Mouse (Mus musculus) layer of hippocampus, adult 9-10 months (tissue): ENCODE measurements at regions not wholly inside any gene's neighbourhood (a gene's known extent, or its start where the extent isn't known, plus 50 kb on each side); places are given as distances from the start of the nearest gene placed in this dataset.

ENCODE experiments used
- DNase-seq: peaks from one replicate; pipeline ENCODE4 v3.0.0; 2022; ENCODE audit warnings: low spot score

DNA sequence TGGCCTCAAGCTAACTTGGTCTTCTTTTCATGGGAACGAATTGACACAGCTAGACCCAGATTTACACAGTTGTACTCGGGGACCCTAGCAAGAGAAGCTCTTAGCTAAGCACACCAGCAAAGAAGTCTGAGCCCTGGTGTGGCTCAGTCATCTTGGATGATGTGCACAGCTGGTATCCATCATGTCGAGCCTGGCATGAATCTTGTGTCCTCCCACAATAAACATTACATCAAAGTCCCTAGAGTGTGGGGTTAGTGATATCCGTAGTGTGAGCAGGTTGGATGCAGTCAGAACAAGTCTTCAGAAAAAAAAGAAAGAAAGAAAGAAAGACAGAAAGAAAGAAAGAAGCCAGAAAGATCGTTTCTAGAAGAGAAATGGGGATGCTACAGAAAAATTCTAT, 52.1 kb upstream of the Hmcn1 start:
- DNase-seq, result no peak

DNA sequence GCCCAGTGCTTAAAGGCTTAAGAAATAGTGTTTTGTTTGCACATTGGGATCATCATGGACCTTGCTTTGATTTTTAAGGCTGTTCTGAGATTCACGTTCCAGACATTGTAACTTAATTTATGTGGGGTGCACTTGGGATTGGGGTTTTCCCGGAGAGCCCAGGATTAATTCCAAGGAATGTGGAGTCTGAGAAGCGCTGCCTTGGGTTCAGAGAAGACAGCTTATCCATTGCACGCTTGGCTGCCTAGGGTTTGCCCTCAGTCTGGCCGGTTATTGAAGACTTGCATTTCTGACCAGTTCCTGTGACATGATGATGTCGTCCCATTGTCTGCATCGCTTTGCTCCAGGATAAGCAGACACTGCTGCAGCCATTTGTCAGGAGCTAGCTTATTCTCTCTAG, 53.4 kb upstream of the Hmcn1 start:
- DNase-seq, result no peak

DNA sequence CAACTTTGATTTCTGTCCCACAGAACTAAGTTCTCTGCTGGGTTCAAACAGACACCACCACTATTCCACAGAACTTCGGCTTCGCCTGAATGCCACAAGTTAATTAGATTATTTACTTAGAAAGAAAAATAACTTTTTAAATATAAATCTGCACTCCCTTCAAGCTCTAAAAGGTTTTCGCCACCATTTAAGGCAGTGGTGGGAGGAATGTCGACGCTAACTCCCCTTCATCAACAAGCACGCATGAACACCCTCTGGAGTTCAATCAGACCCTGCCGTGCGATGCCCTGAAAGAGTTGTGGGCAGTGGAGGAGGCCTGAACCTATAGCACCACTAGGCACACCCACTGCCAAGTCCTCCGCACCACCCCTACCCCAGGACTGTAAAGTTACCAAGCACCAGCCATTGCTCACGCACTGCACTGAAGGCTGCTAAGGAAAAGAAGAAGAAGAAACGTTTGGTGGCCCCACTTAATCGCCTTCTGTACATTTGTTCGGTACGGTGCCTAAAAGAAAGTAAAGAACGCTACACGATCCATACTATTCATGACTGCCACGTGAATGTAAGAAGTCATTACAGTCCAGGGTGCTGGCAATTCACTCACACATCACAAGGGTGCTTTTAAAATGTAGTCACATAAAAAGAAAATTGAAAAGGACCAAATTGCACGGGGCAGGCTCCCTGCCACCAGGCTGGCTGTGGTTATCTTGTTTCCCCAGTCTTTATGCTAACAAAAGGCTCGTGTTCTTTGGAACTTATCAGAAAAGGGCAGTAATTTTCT, 56.7 kb upstream of the Hmcn1 start:
- no peak for DNase-seq

DNA sequence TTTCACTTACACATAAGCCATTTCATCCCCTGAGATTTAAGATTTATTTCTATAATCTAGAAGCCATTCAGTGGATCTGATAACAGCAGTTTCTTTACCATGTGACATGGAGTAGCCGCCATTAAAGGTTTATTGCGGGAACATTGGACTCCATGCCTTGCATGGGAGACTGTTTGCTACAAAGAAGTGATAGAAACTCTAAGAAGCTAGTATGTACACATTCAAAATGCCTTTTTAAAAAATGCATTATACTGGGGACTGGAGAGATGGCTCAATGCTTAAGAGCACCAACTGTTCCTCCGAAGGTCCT, 57.2 kb upstream of the Hmcn1 start:
- no peak for DNase-seq

DNA sequence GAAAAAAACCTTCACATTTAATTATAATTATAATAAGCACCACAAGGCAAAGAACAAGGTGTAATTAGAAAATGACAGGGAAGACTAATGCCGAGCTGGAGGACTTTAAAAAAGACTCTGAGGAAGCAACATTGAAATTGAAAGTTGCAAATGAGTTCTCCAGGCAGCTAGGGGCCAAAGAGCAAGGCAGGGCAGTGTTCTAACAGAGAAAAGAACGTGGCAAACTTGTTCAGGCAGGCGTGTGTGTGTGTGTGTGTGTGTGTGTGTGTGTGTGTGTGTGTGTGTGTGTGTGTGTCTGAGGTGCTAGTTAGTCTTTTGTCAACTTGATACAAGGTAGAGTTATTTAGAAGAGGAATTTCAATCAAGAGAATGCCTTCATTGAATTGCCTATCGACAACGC, 60.0 kb upstream of the Hmcn1 start:
- DNase-seq, result no peak

DNA sequence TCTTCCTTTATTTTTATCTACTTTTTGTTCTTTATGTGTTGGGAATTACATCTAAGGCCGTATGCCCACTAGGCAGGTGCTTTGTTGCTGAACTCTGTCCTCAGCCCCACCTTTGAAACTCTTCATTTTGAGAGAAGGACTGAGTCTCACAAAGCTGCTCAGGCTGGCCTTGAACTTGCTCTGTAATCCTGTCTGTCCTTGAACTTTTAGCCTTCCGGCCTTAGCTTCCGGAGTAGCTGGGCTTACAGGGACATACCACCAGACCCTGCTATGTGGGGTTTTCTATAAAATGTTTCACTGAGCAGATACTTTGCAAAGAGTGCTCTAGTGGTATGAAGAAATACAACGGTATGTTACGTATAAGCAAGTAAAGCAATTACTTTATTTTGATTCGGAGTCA, 62.2 kb upstream of the Hmcn1 start:
- DNase-seq, result no peak

DNA sequence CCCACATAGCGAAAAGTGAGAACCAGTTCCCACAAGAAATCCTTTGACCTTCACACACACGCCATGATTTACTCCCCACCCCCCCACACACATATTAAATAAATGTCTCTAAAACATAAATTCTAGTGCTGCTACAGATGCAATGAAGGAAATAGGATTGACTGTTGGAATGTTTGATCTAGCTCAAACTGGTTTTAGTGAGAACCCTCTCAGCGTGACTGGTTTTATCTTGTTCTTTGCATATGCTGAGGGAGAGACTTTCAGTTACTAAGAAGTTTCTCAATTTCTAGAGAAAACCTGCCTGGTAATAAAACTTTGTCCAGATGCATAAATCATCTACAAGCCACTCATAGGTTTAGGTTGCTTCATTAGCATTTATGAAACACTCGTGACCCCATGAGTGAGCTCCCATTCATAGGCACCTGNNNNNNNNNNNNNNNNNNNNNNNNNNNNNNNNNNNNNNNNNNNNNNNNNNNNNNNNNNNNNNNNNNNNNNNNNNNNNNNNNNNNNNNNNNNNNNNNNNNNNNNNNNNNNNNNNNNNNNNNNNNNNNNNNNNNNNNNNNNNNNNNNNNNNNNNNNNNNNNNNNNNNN, 66.4 kb upstream of the Hmcn1 start:
- no peak for DNase-seq

DNA sequence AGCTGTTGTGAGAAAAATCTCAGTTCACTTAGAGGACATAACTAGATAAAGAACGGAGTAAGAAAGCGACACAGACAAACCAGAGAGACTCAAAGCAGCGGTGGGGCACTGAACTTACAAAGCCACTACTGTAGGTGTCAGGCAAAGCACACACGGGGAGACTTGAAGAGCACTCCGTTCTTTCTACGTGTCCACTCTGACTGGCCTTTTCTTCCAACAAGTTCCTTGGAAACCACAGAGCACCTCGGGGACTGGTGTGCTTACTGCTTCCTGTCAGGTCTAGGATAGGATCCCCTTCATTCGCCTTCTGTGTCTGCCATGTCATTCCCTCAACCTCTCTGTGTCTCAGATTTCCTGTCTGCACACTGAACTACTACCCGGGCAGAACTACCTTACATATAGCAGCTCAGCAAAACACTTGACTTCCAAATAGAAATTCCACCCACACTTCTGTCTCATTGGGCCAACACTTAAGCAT, 71.9 kb upstream of the Hmcn1 start:
- DNase-seq, result no peak

DNA sequence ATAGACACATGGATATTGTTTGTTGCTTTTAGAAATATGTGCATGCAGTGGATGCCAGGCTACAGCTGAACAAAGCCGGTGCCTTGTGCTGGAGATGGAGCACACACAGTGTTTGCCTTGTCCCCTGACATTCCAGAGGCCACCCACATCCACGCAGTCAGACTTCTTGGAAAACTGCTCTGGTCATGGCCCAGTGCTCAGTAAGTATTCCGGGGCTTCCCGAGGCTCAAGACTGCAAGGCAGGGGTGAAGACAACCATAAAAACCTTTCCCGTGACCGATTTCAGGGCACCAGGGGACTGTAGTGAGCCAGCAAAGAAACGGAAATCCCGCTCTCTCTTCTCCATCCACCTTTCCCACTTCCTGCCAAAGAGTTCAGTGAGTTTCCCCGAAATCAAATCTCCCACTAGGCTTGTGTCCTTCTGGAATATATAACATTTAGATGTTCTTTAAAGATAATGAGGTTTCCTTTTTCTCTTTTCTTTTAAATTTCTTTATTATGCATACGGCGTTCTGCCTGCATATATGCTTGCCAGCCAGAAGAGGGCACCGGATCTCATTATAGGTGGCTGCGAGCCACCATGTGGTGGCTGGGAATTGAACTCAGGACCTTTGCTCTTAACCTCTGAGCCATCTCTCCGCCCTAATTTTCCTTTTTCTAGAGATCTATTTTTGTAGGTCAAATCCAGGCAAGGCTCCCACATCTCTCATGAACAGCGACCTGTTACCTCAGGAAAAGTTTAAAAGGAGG, 73.3 kb upstream of the Hmcn1 start:
- no peak for DNase-seq

DNA sequence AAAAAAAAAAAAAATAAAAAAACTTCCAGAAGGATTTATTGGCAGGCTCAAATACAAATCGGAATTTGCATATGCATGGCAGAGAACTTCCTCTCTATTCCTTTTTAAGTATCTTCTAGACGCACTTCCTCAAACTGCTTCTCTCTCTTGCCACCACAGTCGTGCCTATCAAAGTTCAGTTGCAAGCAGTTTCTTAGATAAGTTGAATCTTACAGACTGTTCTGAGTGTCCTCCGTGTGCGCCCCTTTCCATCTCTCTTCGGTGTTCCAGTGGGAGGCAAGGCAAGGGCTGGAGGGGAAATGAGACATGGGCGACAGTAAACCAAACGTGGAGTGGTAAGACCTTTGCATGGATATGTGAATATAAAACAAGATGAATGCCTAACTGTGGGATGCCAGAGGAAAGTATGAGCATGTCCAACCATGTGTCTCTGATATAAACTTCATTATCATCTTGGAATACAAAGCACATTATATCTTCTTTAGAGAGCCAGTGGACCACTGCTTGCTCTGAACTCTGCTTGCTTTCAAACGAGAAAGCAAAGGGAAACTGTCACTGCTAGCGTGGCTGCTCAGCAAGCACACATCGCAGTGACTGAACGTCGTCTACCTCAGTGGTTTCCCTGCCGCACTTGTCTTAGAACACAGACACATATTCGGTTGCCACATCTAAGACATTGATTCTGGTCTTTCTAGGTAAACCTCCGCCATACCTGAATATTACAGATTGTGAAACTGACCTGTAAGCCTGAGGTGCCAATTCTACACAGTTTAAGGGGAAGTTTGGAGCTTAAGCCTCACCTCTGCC, 81.5 kb upstream of the Hmcn1 start:
- no peak for DNase-seq

DNA sequence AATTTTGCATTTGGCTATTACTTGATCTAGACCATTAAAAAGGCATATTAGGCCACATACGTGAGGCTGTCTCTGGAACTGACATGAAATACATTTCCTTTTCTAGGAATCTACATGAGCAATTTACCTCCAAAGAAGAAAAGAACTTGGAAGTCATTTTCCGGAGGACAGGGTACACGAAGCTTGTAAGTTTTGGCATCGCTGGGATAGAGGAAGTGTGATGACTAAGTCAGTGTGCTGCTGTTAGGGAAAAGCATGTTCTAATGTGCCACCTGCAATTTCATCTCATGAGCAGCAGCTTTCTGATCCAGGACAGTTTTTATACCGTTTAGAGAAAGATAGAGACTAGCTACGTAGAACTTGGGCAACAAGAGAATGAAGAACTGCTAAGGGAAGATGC, 82.3 kb upstream of the Hmcn1 start:
- DNase-seq, result no peak

DNA sequence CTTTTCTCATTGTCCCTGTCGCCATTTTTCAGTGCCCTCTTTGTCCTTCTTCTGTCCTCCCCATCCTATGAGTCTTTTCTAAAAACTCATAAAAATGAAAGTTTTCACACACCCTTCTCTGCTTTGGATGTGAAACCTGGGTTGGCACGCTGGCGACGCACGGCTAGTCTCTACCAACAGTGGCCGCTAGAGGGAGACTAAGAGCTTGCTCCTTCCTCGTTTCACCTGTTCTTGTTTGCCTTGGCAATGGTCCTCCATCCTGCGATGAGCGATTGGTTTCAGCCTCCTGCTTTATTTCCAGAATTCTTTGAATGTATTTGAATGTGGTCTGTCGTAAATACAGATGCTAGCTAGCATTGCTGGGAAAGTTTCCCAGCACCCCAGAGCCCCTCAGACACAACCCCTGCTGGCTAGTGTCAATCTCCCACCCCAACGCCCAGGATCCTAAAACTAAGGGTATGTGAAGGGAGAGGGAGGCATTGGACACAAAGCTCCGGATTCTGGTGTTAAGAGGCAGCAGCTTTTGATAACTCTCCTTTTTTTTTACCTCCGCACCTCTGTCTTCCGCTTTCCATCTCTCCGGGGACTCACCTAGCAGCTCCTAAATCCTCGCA, 85.8 kb upstream of the Hmcn1 start:
- peak; percentile 72 for DNase-seq

DNA sequence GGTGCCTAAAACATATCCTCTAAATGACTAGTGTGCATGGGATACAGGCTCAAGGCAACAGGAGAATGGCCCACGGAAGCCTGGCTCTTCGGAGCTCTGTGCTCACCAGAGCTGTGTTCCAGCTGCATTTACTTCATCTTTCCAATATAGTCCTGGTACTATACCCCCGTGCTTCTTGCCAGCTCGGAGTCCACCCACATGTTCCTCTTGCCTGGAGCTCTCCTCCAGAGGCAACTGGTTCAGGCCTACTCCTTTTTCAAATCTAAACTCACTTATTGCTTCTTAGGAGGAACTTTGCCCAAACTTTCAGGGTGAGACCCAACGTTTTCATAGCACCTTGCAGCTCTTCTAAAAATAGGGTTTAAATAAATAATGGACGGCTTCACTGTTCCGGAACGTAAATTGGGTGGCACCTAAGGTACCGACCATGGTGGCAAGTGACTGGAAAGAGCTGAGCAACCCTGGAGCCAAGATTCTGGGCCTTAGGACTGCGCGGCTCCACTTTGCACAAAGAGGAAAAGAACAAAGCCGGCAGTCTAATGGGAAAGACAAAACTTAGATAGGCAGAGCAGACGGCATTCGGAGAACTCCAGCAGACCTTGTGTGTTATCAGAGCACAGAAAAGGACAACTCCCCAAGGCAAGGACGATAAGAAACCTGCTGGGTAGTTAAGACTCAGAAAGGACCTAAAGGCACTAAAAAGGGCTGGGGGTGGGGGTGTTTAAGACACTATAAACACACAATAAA, 86.6 kb upstream of the Hmcn1 start:
- no peak for DNase-seq

DNA sequence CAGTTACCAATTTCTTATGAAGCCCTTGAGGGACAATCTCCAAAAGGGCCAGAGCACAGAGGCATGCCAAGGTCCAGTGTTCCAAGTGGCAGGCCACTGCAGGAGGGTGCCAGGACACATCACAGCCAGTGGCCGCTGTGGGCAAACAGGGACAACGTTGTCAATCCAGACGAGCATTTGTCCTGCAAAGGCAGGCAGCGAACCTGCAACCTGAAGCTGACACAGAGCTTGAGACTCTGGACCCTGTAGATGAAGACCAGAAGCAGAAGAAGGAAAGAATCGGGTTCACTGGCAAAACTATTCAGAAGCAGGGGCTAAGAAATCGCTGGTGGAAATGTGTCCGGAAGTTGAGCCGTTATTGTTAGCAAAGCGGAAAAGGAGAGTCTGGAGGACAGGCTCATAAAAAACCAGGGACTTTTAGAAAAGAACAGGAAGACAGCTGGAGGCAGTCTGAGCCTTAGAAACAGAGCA, 87.3 kb upstream of the Hmcn1 start:
- DNase-seq, result no peak

DNA sequence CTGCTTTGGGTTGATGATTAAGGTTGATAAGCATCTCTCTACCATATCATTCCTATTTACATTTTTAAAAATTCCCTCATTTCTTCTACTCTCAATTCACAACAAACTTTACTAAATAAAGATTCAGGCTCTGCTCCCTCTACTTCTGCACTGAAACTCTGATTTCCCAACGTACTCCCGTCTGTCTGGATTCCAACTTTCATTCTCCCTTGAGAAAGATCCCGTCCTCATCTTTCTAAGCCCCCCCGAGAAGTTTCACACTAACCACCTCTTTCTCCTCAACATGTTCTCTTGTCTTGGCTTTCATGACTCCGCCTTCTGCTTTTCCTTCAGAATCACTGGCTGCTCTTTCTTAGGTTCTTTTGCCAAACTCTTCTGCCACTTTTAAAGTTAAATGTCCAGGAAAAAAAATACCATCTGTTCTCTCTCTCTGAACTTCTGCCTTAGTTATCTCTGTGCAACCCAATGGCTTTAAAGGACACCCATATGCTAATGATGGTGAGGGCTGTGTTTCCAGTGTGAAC, 89.3 kb upstream of the Hmcn1 start:
- no peak for DNase-seq

DNA sequence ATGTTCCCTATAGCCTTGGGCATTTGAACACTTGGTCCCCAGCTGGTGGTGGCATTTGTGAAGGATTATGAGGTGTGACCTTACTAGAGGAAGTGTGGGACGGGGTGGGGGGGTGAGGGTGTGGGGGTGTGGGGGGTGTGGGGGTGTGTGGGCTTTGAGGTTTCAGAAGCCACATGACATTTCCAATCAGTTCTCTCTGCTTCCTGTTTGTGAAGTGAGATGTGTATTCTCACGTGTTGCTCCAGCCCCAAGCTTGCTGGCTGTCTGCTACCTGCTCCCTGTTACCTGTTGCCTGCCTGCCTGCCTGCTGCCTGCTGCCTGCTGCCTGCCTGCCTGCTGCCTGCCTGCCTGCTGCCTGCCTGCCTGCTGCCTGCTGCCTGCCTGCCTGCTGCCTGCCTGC, 90.6 kb upstream of the Hmcn1 start:
- no peak for DNase-seq

DNA sequence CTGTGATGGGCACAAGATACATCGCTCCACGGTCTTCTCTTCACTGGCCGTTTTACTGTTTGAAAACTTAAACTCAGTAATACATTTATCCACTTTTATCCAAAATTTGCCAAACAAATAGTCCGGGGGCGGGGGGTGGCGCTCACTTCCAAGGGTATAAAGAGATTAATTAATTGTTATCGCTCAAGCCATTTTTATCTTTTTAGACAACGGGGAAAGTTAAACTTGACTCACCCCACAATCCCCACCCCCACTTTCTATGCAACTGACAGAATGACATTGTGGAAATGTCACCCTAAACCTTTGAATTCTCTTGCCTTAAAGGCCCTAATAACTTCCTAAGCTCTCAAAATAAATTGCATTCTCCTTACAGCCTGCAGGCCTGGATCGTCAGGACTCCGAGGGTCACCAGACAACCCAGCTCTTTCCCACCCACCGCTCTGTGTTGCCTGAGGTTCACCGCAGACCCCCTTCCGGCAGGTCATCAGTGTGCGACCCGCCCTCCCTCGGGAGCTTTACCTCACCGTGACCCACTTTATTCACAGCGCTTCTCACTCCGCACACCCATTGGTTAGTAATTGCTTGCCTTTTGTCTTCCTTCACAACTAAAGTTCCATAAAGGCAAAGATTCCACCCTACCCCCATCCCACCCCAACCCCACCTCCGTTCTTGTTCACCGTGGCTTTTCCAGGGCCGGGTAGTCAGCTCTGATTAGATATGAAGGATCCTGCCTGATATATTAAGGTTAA, 93.0 kb upstream of the Hmcn1 start:
- DNase-seq, result no peak

DNA sequence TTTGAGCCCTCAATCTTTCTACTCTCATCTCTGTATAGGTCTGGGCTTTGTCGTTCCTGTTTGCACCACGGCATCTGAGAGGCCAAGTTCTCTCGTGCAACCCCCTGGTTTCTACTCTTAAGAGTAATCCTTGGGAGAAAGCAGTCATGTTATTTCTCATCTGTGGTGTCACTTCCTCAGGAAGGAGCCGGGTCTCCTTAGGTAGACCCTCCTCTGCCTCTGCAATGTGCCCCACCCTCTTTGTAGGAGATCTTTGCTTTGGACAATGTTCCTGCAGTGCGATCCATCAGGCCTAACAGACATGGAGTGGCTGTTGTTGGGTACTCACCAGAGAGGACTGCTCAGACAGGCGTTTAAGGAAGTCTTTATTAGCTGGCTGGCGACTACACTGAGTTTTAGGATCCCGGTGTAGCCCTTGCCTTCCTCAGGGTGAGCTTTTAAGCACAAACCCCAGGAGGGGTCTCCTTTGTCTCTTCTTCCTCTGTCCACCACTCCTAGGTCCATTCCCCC, 94.0 kb upstream of the Hmcn1 start:
- DNase-seq, result no peak

DNA sequence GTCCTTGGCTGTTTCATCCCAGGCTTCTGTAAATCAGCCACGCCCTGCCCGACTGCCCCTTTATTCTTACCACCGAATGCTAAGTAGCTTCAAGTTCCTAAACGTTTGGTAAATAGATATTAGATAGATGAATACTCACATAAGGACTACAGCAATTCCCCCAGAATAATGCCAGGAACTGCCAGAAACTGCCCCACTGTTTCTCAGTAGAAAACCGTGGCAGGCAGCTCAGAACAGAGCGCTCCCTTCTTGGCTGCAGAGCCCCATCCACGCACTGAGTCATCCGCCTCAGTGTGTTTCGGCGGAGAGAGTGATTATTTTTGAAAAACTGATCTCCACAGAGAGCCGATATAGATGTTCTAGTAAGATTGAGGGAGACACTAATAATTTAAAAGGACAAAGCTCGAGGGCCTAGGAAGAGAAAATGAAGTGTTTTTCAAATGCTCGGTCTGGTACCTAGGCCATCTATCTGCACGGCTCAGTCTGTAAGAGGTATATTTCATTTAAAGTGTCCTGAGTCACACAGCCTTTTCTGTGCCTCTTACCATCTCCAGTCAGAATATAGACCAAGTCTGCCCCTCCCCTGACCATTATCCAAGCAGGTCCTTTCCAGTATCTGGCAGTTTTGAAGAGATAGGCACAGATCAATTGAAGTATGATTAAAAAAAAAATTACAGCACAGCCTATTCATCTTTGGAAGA, 94.4 kb upstream of the Gm47985 start:
- peak; percentile 42 for DNase-seq
